Mouse (Mus musculus) colon, adult 2 months (tissue): ENCODE results near the gene Klk8. TPM values are rescaled to one million over a fixed set of nuclear protein-coding genes. Genes with fewer than 3 reads are reported as not detected.

Source experiments
- polyA plus RNA-seq: library from polyadenylated mRNA; depleted of rRNA; stranded (reverse); fragments of >200 nt; gene quantifications from 2 replicates; pipeline ENCODE4 v1.2.3, GENCODE M21; 2012; rRNA removed

The Klk8 gene
- 2.8 and 3.5 TPM in 2 replicates for polyA plus RNA-seq

GRCm38 (mm10) chr7:43797333-43797769 is at the start of gene Klk8:
Gene Klk8 (plus strand): TSS chr7:43797577.

GRCm38 (mm10) chr7:43768597-43768996 is 28.8 kb upstream of the Klk8 start, which contains the start of gene Klk12:
Gene Klk12 (plus strand): TSS chr7:43768897.

GRCm38 (mm10) chr7:43774364-43774763 is 23.0 kb upstream of the Klk8 start, which contains the start of gene Klk11:
Gene Klk11 (plus strand): TSS chr7:43774604.

GRCm38 (mm10) chr7:43780746-43781145 is 16.6 kb upstream of the Klk8 start, which contains the start of gene Klk10:
Gene Klk10 (plus strand): TSS chr7:43781035.

GRCm38 (mm10) chr7:43791591-43791990 is 5.8 kb upstream of the Klk8 start, which contains the start of gene Klk9:
Gene Klk9 (plus strand): TSS chr7:43791891.

GRCm38 (mm10) chr7:43810994-43811393 is 13.6 kb downstream of the Klk8 start, which contains the start of gene Klk7:
Gene Klk7 (plus strand): TSS chr7:43811294.

GRCm38 (mm10) chr7:43824199-43824598 is 26.8 kb downstream of the Klk8 start, which contains the start of gene Klk6:
Gene Klk6 (plus strand): TSS chr7:43824499.

GRCm38 (mm10) chr7:43841701-43842100 is 44.3 kb downstream of the Klk8 start, which contains the start of gene Klk5:
Gene Klk5 (plus strand): TSS chr7:43841971.

Other genes starting within 250 kb of the Klk8 start
- 0.43 and 1.1 TPM in 2 replicates for gene Zfp658, start 235.3 kb upstream of the Klk8 start, polyA plus RNA-seq
- gene Zfp719, start 218.0 kb upstream of the Klk8 start, polyA plus RNA-seq = 0.48 and 0.83 TPM in 2 replicates
- not detected in 2 replicates for gene Zfp819, start 190.4 kb upstream of the Klk8 start, polyA plus RNA-seq
- gene Ceacam18, start 162.9 kb upstream of the Klk8 start, polyA plus RNA-seq = 4.5 and 5.2 TPM in 2 replicates
- gene Siglece, start 137.4 kb upstream of the Klk8 start, polyA plus RNA-seq = 2.0 TPM in 2 replicates
- gene Ctu1, start 125.6 kb upstream of the Klk8 start, polyA plus RNA-seq = 17.9 and 19.5 TPM in 2 replicates
- 0.12 and 0.40 TPM in 2 replicates for gene Klk14, start 107.2 kb upstream of the Klk8 start, polyA plus RNA-seq
- gene Klk13, start 85.0 kb upstream of the Klk8 start, polyA plus RNA-seq = 0.32 and 0.38 TPM in 2 replicates
- gene Klk12, start 28.7 kb upstream of the Klk8 start, polyA plus RNA-seq = not detected in 2 replicates
- 0.13 TPM in 1 of 2 replicates, not detected in the other for gene Klk11, start 23.0 kb upstream of the Klk8 start, polyA plus RNA-seq
- 0.71 and 1.4 TPM in 2 replicates for gene Klk10, start 16.5 kb upstream of the Klk8 start, polyA plus RNA-seq
- gene Klk9, start 5.7 kb upstream of the Klk8 start, polyA plus RNA-seq = not detected in 2 replicates
- not detected in 2 replicates for gene Klk7, start 13.7 kb downstream of the Klk8 start, polyA plus RNA-seq
- gene Klk6, start 26.9 kb downstream of the Klk8 start, polyA plus RNA-seq = not detected in 2 replicates
- not detected in 2 replicates for gene Klk5, start 44.4 kb downstream of the Klk8 start, polyA plus RNA-seq
- not detected in 2 replicates for gene Klk4, start 83.6 kb downstream of the Klk8 start, polyA plus RNA-seq
- gene Klk15, start 136.2 kb downstream of the Klk8 start, polyA plus RNA-seq = 8.0 and 8.3 TPM in 2 replicates
- gene Klk1b8, start 153.1 kb downstream of the Klk8 start, polyA plus RNA-seq = not detected in 2 replicates
- gene Klk1b1, start 169.2 kb downstream of the Klk8 start, polyA plus RNA-seq = not detected in 2 replicates
- gene Klk1b9, start 178.5 kb downstream of the Klk8 start, polyA plus RNA-seq = not detected in 2 replicates
- 1.2 TPM in 1 of 2 replicates, not detected in the other for gene Klk1b11, start 198.3 kb downstream of the Klk8 start, polyA plus RNA-seq
- gene Klk1b26, start 214.6 kb downstream of the Klk8 start, polyA plus RNA-seq = not detected in 2 replicates